Mouse (Mus musculus): ENCODE results near the gene BC049352.

The BC049352 gene

DNA sequence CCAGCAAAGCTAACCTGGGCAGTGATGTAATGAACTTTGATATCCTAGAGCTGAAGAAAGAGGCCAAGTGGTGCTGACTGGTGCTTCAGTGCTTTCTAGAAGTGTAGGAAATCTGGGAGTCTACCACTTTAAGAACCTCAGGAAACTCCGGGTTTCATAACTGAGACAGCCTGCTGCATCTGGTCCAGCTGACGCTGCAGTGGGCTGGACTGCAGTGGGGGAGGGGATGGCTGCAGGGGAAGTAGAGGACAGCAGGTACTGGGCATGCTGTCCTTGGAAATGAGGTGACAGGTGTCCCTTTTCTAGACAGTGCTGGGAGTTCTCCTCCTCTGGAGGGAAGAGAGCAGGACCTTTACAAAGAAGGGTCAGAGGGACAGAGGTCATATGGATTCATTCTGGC is at the start of gene BC049352:
Gene BC049352 (plus strand): TSS at position 238 of the 400 bp plus-strand sequence.
- no peak for DNase-seq (ENCODE audit: low spot score)

DNA sequence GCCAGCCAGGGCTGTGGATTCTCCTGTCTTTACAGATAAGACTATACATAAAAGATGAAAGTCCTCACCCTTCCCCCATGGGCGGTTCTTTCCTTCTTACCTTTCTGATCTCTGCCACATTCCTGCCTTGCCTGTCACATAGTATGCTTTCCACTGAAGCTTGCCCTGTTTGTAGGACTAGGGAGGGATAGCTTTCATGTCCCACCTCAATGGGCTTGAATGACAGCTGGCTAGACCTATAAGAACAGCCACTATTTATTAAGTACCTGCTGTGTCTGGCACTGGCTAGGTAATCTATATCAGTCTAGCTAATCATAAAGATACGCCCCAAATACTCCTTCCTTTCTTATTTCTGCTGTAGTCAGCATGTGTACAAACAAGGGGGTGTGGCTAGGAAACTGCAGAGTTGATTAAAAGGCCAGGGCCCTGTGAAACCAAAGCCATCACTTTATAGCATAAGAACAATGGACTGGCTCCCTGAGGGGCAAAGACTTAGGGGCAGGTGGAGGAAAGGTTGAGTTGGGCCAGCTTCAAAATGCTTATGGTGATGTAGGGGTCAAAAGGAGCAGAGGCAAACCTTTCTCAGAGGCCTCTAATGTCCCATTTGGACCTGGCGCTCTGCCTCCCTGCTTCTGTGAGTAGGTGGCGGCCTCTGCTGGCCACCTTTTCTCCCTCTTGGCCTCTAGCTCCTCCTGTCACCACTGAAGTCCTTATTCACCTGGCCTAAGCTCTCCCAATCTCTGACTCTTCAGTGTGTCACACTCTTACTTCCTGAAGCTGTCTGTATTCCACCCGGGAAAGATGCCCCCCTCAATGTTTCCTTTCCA is 48.1 kb upstream of the BC049352 start:
- DNase-seq (ENCODE audit: low spot score), result no peak

- no peak for DNase-seq (ENCODE audit: low spot score)
Observed at GRCm38 (mm10) chr9:45136442-45137169, 45.2 kb upstream of the BC049352 start.

GRCm38 (mm10) chr9:45138191-45139032 is 43.4 kb upstream of the BC049352 start, which contains the start of gene Scn4b:
Gene Scn4b, plus strand, starts transcription at chr9:45138395.
- DNase-seq (ENCODE audit: low spot score), result no peak

GRCm38 (mm10) chr9:45139082-45139481 is 42.7 kb upstream of the BC049352 start:
- no peak for DNase-seq (ENCODE audit: low spot score)

DNA sequence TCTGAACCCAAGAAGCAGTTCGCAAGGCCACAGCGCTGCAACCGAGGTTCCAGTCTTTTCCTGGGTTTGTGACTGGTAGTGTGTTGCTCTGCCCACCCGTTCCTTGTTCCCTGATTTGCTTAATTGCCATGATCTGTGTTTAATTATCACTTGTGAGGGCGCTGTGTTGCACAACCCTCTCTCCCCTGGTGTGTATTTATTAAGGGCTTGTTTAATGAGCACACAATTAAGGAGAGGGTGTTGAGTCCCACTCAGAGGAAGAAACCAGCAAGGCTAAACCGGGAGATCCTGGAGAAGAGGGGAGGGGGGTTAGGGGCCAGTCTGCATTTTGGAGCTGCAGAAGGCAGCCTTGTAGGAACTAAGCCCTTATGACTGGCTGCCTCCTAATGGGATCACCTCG is 40.9 kb upstream of the BC049352 start:
- DNase-seq (ENCODE audit: low spot score), result no peak

DNA sequence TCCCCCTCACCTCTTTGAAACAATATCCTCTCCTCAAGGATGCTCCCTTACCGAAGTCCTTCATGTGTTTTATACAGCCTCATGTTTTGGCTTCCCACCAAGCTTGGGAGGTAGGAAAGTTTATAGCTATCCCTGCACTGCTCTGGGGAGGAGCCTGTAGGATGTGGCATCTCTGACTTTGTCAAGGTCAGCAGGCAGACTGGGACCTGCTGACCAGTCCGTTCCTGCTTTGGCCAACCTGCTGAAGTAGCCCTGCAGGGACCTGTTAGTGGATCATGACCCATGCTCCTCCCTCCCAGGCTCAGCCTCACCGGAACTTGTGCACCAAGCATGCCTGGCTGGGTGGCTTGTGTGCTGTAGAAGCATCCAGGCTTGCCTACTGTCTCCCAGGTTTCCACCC is 39.1 kb upstream of the BC049352 start:
- DNase-seq (ENCODE audit: low spot score), result no peak

DNA sequence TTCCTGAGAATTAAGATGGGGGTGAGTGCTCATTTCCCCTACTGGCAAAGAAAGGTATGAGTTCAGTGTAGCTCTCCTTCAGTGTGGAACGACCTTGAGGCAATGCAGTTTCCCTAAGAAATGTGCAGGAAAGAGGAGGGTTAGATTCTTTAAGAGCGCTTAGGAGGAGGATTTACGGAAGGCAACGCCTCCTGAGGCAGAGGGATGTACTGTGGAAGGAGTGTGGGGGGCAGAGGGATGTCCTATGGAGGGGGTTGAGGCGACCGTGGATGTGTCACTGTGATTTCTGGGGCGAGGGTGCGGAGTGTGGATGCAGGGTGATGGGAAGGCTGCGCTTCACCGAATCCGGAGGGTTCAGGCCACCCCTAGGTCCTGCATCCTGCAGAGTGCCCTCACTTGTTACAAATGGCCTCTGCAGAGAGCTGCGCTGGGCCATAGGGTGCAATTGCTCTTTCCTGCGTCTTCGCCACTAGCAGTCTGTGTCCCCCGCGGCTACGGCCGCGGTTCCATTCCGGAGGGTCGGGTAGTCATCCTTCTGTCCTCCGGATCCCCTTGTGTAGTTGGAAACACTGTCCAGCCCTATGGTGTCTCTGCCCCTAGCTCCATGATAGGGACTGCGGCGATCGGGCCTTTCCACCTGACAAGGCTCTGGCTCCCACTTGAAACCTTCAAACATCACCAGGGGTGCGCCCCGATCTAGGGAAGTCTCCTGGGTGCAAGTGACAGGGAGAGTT is 36.1 kb upstream of the BC049352 start:
- no peak for DNase-seq (ENCODE audit: low spot score)

GRCm38 (mm10) chr9:45146267-45146597 is 35.6 kb upstream of the BC049352 start:
- DNase-seq (ENCODE audit: low spot score), result no peak

DNA sequence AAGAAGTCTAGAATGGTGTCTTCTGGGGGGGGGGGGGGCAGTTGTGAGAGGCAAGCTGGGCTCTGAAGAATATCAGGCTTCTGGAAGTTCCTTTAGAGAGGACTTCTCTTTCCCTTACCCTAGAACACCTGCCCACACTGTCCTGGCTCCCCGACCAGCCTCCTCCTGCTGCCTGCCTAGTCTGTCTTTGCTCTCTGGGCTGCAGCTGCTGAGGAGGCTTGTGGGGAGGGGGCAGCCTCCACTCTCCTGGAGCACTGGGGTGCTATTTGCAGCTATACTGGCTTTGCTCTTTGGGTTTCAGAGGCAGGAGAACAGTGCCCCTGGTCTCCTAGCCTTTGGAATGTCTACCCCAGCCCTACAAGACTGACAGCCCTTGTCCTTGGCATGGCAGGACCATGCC is 30.9 kb upstream of the BC049352 start:
- no peak for DNase-seq (ENCODE audit: low spot score)

- DNase-seq (ENCODE audit: low spot score), result no peak
Observed at GRCm38 (mm10) chr9:45153361-45153760, 28.4 kb upstream of the BC049352 start.

- no peak for DNase-seq (ENCODE audit: low spot score)
Observed at GRCm38 (mm10) chr9:45167903-45168302, 13.9 kb upstream of the BC049352 start.

DNA sequence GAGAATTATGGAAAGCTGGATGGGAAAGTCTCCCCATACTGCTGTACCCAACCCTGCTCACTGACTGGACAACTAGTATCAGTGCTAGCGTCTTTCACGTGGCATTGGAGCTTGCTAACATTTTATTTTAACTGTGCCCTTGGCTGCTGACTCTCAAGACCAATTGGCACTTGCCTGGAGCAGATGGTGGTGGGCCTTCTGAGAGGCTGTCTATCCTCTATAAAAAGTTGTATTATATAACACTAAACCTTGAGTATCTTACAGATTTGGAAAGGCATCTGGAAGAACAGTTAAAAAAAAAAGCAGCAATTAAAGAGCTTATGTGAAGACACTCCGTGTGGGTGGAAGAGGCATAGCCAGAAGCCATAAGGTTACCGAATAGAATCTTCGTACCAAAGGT is 11.7 kb upstream of the BC049352 start:
- DNase-seq (ENCODE audit: low spot score), result no peak

GRCm38 (mm10) chr9:45171073-45171610 is 10.7 kb upstream of the BC049352 start:
- no peak for DNase-seq (ENCODE audit: low spot score)

DNA sequence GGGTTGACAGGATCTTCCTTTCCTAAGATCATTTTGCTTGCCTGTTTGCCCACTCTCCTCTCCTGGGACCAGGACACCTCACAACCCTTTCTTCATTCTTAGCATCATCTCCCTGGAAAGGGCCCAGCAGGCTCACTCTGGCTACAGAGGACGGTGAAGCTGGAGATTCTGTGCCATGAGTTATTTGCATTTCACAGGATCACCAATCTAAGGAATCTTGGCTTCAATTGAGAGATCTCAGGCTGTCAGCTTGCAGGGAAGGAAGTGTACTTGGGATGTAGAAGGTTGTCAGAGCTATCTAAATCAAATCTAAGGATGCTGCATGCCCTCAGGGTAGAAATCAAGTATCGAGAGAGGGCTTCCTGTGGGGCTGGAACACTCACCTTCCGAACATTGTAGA is 8.3 kb upstream of the BC049352 start:
- DNase-seq (ENCODE audit: low spot score), result no peak

DNA sequence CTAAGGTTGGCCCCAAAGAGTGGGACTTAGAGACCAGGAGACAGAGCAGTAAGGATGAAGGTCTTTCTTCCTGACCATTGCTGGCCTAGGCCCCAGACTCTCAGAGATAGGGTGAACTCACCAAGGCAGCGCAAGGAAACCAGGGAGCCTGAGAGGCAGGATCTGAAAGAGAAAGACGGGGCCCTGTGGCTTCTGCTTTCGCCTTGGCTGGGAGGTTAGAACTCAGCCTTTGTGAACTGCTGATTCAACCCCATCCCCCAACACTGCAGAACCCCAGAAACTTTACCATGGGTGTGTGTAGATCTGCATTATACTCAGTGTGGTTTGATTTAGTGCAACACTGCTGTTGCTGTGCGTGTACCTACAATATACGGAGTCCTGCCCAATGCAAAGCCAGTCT is 2.5 kb upstream of the BC049352 start:
- DNase-seq (ENCODE audit: low spot score), result no peak

- DNase-seq (ENCODE audit: low spot score), result no peak
Observed at GRCm38 (mm10) chr9:45182521-45182920, 714 bp downstream of the BC049352 start.

- DNase-seq (ENCODE audit: low spot score), result no peak
Observed at GRCm38 (mm10) chr9:45183266-45183665, 1.5 kb downstream of the BC049352 start.

- DNase-seq (ENCODE audit: low spot score), result peak; percentile 74
Observed at GRCm38 (mm10) chr9:45185250-45185649, 3.4 kb downstream of the BC049352 start.

DNA sequence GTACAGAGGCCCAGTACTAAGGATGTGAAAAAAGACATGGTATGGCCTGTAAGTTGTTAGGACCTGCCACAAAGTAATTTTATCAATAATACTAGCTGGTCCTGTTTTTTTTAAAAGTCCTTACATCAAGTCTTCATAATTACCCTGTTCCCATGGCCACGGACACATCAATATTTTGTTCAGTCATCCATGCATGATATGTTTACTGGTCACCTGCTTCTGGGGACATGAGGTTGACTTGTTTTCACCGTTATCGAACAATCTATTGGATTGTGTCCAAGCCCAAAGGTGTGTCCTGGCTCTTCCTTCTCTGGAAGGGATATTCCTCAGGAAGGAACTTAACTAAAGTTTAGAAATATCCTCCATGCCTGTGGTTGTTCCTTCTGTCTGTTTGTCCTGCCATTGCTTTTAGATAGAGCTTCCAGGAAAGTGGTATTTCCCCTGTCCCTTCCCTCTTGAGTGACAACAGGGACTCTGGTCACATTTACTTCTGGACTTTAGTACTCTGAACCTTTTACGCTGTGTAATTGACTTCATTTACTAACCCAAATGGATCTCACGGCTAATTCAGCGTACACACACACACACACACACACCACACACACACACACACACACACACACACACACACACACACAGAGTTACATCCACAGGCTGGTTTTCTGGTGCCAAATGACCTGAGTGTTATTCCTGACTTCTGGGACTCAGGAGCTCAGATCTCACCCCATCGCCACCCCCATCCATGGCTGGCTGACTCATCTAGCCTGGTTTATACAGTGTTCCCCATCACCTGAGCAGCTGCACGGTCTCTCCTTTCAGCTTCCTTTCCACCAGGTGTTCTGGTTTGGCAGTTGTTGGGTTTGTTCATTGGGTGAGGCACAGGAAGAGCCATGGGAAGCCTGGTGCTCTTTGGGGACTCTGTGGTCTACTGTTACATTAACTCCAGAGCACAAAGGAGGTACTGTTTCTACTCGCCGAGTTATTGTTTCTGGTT is 7.1 kb downstream of the BC049352 start:
- DNase-seq (ENCODE audit: low spot score), result no peak
